ENCODE assay signal across 25 mouse cellular contexts in genomic region chr11:108842765-108843164, GRCm38 (mm10).
"Had no signal": no experiment of that assay in that cellular context is flagged by ENCODE, and none has a peak within 500 bp of the region (broad histone marks: within the 10 kb centered on the region; RNA-seq: fewer than 3 reads in every experiment).

No protein-coding gene starts in this region.

- H3K27ac ChIP-seq: gastrocnemius, adult 2 months; heart, embryonic 10.5 days; hindbrain, embryonic 10.5 days; hindbrain, embryonic 12.5 days; hindbrain, embryonic 14.5 days; intestine, embryonic 15.5 days; layer of hippocampus, adult 2 months; left cerebral cortex, adult 2 months; limb, embryonic 10.5 days; limb, embryonic 12.5 days; liver, embryonic 13.5 days; liver, embryonic 15.5 days had no signal

- ATAC-seq: hindbrain, embryonic 16.5 days; inflammation-experienced regulatory T-cells, adult 6 months; intestine, embryonic 15.5 days; intestine, postnatal 0 days had no signal

- H3K36me3 ChIP-seq: heart, embryonic 10.5 days; heart, embryonic 12.5 days; hindbrain, embryonic 10.5 days; hindbrain, embryonic 12.5 days; intestine, embryonic 15.5 days; limb, embryonic 10.5 days; limb, embryonic 12.5 days; liver, embryonic 13.5 days; liver, embryonic 15.5 days had no signal

- H3K9ac ChIP-seq: heart, embryonic 12.5 days; hindbrain, embryonic 12.5 days; hindbrain, embryonic 14.5 days; intestine, embryonic 15.5 days; limb, embryonic 12.5 days; liver, embryonic 13.5 days; liver, embryonic 15.5 days had no signal

- H3K27me3 ChIP-seq: heart, embryonic 12.5 days; hindbrain, embryonic 12.5 days; intestine, embryonic 15.5 days; limb, embryonic 12.5 days; liver, embryonic 13.5 days; liver, embryonic 15.5 days had no signal

- H3K4me1 ChIP-seq: heart, embryonic 12.5 days; hindbrain, embryonic 12.5 days; intestine, embryonic 15.5 days; liver, embryonic 13.5 days; liver, embryonic 15.5 days had no signal

- H3K4me2 ChIP-seq: heart, embryonic 12.5 days; hindbrain, embryonic 12.5 days; hindbrain, embryonic 14.5 days; intestine, embryonic 15.5 days; limb, embryonic 12.5 days; liver, embryonic 13.5 days; liver, embryonic 15.5 days had no signal

- H3K9me3 ChIP-seq: heart, embryonic 10.5 days; heart, embryonic 12.5 days; hindbrain, embryonic 10.5 days; hindbrain, embryonic 12.5 days; intestine, embryonic 15.5 days; limb, embryonic 10.5 days; limb, embryonic 12.5 days; liver, embryonic 13.5 days; liver, embryonic 15.5 days had no signal

- DNase-seq: gastrocnemius, adult 2 months; gastrocnemius, postnatal 10 days; gastrocnemius, postnatal 25 days; heart, postnatal 10 days; heart, postnatal 4 days; kidney, adult 18-20 months; kidney, adult 8-10 months; kidney, postnatal 10 days; kidney, postnatal 25 days; kidney, postnatal 4 days; liver, embryonic 13.5 days had no signal

- H3K4me3 ChIP-seq: gastrocnemius, adult 2 months; heart, embryonic 10.5 days; heart, embryonic 12.5 days; hindbrain, embryonic 10.5 days; hindbrain, embryonic 12.5 days; intestine, embryonic 15.5 days; layer of hippocampus, adult 2 months; left cerebral cortex, adult 2 months; limb, embryonic 10.5 days; limb, embryonic 12.5 days; liver, embryonic 13.5 days; liver, embryonic 15.5 days had no signal
